Mouse (Mus musculus): ENCODE measurements at regions not wholly inside any gene's neighbourhood (a gene's known extent, or its start where the extent isn't known, plus 50 kb on each side); places are given as distances from the start of the nearest gene placed in this dataset.

DNA sequence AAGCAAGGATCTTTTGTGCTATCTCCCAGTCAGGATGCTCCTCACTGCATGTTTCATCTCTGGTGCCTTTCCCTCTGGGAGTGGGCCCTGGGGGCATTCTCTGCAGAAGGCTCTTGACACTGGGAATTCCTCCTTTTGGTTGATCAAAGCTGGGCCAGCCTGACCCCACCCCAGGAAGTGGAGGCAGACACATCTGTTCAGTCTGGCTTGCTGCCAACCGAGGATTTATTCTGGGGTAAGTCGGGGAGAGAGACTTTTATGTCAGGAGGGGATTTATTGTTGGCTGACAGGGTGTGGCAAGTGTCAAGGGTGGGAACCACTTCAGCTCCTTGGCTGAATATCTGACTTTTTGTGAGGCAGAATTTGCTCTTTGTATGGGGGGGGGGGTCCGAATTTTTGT is 226.6 kb upstream of the Mpdz start:
- TF ChIP-seq CTCF (IDR thresholded peaks at IDR 0.05): no peak
- no peak for TF ChIP-seq EP300 (IDR thresholded peaks at IDR 0.05)

All from lung, postnatal 0 days (tissue).